Mouse (Mus musculus): ENCODE measurements around the gene Ube2m. TPM values are rescaled to one million over a fixed set of nuclear protein-coding genes. Genes with fewer than 3 reads are reported as not detected.
A peak's percentile ranks its signal among the peaks of the same experiment; 100 is the strongest.

Gene Ube2m
- total RNA-seq, 2 experiments from 2014 or later, result 198 to 213 TPM

DNA sequence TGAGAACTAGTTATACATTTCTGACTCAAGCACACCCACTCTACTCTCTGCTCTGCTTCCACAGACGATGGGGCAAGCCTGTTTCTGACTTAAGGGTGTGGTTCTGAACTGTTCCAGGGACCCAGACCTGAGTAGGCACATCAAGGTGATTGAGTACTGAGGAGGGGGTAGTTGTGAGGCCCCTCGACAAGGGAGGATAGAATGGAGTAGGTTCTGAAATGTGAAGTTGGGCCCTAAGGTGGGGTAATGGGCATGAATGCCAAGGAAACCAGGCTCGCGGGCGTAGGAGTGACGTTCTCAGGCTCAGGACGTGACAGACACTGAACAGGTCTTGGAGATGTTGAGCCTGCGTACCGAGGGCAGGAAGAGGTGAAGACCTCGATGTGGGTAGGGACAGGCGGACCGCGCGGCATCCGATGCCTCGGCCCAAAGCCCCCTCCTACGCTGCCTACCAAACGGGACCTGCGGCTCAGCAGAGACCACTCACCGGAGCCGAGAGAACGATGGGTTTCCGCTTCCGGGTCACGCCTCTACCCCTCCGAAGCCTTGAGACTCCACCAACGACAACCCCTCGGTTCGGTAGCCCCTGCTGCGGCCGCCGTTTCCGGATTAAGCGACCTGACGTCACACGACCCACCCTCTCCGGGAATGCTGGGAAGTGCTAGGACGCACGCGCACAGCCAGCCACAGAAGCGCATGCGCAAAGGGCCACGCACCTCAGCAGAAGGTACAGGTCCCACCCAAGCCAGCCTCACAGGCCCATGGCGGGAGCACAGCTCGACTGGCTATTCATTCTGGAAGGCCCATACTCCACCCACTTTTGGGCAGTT, 3.7 kb downstream of the Ube2m start, which contains the start of gene Chmp2a:
Chmp2a (minus strand) TSS at position 660 of the 830 bp plus-strand sequence.
- intact Hi-C loops (cut with DNase I), result no loop called here
- DNase-seq, result peak; percentile 98

DNA sequence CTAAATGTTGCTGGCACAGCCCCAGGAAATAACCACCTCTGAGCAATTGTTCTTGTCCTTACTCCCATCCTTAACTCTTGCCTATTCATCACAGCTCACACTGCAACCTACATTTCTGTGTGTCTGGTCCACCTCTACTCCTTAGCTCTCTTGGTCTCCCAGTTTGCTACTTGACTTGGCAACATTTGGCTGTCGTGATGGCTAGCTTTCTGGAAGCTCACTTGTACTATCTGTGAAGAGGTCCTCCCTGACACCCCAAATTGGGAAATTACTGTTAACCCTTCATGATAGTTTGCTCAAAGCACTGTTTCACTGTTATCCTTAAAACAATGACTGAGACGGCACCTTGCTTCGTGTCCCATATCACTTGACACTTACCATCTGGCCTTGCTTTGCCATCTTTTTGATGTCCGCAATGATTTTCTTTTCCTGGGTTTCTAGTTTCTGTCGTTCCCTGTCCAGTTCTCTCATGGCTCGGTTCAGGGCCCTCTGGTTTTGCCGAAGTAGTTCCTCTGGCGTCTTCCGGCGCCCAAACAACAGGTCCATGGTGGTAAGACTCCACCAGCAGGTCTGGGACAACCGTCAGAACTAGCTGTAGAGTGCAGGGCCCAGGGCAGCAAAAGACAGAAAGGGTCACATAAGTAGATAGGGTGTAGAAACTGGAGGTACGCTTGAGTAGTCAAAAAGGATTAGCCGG, 4.5 kb downstream of the Ube2m start:
- intact Hi-C loops (cut with DNase I), result no loop called here
- no peak for DNase-seq

GRCm38 (mm10) chr7:13032541-13032940, 5.5 kb downstream of the Ube2m start:
- no peak for DNase-seq
- intact Hi-C loops (cut with DNase I), result no loop called here

DNA sequence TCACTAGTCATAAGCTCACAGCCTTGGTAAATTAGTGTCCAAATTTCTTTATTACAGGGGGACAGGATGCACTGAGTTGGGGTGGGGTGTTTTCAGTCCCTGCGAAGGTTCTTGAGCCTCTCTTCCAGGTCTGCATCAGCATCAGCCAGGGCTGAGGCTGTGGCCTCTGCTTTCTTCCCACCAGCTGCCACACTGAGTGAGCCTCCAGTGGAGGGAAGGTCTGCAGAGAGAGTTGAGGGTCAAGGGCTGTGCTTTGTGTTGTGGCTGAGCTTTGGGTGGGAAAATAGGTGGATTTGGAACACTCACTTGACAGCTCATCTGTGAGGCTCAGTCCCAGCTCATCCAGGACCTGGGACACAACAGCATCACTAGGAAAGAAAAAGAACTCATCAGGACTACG, 6.1 kb downstream of the Ube2m start:
- intact Hi-C loops (cut with DNase I), result no loop called here

DNA sequence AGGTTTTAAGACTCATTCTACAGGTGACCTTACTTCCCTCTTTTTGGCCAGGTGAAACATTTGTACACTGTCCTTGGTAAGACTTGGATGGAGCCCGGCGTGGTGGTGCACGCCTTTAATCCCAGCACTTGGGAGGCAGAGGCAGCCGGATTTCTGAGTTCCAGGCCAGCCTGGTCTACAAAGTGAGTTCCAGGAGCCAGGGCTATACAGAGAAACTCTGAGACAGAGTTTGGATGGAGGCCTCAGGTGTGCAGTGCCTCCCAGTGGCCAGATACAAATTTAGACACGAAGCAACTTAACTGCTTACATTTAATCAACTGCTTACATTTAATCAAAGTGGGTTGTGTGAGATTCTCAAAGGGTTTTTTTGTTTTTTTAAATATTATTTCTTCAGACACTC, 7.0 kb downstream of the Ube2m start:
- no peak for DNase-seq
- intact Hi-C loops (cut with DNase I), result no loop called here

More for the DNA sequence above, 6.1 kb downstream of the Ube2m start:
- DNase-seq, result no peak

DNA sequence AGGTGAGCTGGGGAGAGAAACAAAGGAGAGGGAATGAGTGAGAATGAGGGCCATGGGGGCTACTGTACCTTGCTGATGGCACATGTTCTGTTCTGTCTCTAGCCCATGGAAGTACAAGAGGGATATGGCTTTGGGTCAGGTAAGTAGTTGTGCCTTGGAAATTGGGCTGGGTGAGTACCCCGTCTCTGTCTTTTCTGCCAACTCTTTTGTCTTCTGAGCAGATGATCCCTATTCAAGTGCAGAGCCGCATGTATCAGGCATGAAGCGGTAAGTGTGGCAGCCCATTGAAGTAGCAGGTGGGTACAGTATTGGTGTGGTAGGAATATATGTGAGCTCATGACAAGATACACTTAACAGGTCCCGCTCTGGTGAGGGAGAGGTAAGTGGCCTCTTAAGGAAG, 9.1 kb downstream of the Ube2m start:
- no peak for DNase-seq
- intact Hi-C loops (cut with DNase I), result no loop called here

- intact Hi-C loops (cut with DNase I), result no loop called here
- no peak for DNase-seq
These were observed 12.5 kb downstream of the Ube2m start for GRCm38 (mm10) chr7:13025511-13026112.

GRCm38 (mm10) chr7:13024805-13025204, 13.3 kb downstream of the Ube2m start:
- peak; percentile 91 for DNase-seq
- intact Hi-C loops (cut with DNase I), result no loop called here

- DNase-seq, result peak; percentile 97
- intact Hi-C loops (cut with DNase I), result no loop called here
These were observed 13.9 kb downstream of the Ube2m start for GRCm38 (mm10) chr7:13023928-13024731.

DNA sequence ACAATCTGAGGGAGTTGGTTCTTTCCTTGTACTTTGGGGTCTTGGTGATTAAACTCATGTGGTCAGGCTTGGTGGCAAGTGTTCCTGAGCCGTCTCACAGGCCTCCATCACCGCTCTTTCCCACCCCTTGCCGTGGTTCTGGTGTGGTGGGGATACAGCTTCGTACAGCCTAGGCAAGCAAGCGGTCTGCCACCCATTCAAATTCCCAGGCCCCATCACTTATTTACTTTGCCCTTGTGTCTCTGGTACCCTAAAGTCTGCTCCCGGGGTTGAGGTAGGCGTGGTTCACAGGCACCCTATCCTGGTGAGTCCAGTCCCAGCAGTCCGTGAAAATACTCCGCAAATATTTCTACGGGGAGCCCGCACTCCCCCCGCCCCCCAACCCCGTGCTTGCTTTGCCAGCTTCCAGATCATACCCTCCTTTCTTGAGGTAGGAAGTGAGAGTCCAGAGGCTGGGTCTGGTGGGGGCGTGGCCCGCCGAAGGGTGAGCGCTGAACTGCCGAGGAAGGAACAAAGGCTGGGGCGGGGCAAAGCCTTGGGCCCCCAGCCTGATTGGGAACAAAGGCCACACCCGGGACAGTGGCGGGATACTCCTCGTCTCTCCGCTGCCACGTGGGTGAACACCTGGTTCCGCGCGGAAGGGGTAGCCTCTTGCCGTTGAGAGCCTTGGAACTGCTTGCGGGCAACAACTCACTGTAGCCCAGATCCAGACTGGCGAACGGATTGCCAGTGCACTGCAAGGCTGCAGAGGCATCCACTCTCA, 15.1 kb downstream of the Ube2m start:
- DNase-seq, result peak; percentile 76
- intact Hi-C loops (cut with DNase I), result no loop called here

DNA sequence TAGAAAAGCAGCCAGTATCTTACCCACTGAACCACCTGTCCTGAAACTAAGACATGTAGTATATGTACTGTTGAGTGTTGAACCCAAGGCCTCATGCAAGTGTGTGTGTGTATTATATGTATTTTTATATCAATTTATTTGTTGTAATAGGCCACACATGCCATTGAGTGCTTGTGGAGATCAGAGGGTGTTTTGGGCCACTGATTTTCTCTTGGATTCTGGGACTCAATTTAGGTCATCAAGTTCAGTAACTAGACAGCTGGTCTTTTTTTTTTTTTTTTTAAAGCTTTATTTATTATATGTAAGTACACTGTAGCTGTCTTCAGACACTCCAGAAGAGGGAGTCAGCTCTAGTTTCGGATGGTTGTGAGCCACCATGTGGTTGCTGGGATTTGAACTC, 22.9 kb downstream of the Ube2m start:
- no peak for DNase-seq

DNA sequence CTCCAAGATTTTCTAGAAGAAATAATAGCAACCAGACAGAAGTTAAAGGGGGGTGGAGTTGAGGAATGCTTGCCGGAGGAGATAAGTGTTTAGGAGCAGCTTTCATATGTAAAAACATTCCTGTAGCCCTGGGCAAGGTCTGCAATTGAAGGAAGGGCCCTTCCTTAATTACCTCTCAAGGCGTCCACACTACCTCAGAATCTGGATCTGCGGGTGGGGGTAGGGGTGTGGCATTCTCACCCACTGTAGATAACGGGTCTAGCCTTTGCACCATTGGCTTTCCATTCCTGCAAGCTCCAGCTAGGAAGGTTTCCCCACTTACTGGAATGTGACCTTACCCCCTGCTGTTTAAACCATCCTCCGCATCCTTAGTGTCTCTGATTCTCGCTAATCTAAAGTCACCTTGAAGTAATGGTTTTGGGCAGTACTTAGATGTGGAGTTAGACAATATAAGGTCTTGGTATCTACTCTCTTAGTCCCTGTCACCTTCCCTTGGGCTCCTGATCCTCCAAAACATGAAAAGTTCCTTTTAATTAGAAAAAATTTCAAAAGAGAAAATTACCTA, 23.7 kb downstream of the Ube2m start:
- intact Hi-C loops (cut with DNase I), result no loop called here
- DNase-seq, result no peak

More for the DNA sequence above, 22.9 kb downstream of the Ube2m start:
- intact Hi-C loops (cut with DNase I), result no loop called here

DNA sequence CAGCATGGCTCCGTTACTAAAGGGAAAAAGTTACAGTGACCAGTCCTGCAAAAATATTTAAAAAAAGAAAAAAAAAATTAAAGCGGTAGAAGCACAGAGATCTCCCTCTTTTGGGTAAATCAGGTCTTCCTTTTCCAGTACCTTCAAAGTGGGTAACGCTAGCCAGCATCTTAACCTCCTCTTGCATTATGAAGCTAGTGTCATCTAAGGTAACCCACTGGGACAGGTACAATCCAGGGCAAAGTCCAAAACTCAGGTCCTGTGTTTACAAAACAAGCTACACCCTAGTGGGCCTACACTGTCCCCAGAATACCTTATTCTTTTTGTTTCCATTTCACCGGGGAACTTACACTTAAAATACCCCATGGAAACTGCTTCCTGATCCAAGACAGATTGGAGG, 24.4 kb downstream of the Ube2m start:
- no peak for DNase-seq
- intact Hi-C loops (cut with DNase I), result no loop called here

DNA sequence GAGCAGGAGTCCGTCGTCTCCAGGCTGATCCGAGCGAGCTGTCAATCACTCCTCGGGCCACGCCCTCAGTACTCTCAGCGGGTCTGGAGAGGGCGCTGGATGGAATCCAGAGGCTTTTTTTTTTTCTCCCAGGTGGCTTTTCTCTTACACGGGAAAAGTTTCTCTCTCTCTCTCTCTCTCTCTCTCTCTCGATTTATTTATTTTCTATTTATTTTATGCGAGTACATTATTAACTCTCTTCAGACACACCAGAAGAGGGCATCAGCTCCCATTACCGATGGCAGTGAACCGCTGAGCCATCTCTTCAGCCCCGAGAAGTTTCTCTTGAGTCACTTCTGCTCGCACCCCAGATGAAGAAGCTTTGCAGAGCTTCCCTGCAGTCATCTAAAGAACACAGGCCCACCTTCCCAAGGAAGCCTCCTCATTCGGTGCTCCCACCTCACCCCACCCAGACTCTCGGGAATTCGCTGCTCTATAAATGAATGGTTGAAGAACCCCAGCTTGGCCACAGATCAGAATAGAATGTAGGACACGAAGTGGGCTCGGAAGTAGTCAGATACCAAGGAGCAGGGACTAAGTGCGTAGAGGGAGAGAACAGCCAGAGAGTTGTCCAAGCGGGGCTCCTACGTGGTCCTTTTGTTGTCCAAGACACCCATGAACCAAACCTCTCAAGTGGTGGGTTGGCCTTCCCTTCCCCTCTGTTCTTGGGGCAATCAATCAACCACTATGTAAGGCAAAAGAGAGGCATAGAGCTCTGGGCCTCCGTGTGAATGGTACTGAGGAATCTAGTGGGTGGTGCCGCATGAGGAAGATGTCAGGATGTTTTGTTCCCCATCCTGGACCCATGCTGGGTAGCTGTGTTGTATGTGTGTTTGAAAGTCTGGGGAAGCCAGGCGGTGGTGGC, 27.8 kb downstream of the Ube2m start, which contains the start of gene Zbtb45:
Zbtb45 (minus strand) TSS at position 30 of the 904 bp plus-strand sequence.
- no peak for DNase-seq
- intact Hi-C loops (cut with DNase I), result no loop called here

DNA sequence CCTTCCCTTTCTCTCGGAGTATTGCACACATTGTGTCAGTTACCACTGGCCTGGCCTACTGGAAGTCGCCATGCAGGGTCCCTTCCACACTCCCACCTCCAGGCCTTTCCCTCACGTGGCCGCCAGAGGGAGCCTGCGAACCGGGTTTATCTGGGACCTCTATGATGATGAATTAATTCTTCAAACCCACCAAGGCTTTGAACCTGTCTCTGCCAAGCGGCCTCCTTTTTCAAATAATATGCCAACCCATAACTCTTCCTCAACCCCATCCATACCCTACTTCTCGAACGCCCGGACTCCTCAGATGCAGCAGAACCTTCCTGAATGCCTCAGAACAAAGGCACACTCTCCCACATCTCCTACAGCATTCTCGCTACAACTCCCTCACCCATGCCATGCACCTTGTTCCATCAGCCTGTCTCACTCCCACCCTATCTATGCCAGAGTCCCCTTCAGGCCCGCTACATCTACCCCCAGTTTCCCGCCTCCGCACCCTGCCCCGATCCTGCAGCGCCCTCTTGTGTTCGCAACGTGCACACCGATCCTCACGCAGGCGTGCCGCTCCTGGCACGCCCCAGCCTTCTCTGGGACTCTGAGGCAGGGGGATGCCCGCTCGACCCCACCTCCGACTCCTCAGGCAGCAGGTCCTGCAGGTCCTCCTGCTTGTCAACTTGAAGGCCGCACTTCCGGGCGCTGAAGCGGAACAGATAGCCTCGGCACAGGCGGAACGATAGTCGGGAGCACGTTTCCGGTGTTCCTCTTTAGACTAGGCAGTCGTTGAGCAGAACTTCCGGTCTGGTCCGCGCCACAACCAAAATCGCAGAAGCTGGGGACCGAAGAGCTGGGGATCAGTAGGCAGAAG, 28.7 kb downstream of the Ube2m start:
- intact Hi-C loops (cut with DNase I), result no loop called here
- DNase-seq, result peak; percentile 95

DNA sequence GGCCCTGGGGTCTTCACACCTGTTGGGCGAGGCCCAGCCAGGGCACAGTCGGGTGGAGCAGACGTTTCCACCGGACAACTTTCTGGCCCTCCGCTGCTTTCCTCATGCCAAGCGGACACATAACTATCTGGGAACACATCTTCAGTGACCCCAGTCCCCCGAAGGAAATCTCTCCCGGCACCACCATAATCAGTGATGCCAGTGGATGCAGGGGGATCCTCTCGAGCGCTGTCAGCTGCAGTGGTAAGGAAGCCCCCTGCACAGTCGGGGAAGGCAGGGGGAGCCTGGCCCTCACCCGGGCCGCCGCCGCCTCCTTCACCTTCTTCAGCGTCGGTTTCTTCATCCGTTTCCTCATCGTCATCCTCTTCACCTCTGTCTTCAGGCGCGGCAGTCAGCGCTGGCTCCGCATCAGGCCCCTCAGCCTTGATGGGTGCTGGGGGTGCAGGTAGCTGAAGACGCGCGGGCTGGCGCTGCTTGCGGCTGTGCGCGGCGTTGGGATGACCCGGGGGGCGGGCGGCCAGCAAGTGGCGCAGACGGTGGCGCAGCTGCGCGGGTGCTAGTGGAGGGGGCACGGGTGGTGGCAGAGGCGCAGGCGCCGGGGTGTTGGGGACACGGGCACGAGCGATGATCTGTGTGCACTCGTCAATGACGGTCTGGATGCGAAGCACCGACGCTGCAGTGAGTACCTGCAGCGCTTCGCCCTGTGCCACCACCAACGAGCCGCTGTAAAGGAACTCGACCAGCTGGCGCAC, 30.6 kb downstream of the Ube2m start:
- no peak for DNase-seq
- intact Hi-C loops (cut with DNase I), result no loop called here

- intact Hi-C loops (cut with DNase I), result no loop called here
- DNase-seq, result no peak
These were observed 31.5 kb downstream of the Ube2m start for GRCm38 (mm10) chr7:13006531-13006930.

Measured in left cerebral cortex, postnatal 4 days (tissue).